Mouse (Mus musculus) right cerebral cortex, postnatal 14 days (tissue): ENCODE results near the gene Dpm1.
A peak's percentile ranks its signal among the peaks of the same experiment; 100 is the strongest.

Experiments
- DNase-seq: peaks from one replicate; pipeline ENCODE4 v3.0.0; 2022

Gene Dpm1

DNA sequence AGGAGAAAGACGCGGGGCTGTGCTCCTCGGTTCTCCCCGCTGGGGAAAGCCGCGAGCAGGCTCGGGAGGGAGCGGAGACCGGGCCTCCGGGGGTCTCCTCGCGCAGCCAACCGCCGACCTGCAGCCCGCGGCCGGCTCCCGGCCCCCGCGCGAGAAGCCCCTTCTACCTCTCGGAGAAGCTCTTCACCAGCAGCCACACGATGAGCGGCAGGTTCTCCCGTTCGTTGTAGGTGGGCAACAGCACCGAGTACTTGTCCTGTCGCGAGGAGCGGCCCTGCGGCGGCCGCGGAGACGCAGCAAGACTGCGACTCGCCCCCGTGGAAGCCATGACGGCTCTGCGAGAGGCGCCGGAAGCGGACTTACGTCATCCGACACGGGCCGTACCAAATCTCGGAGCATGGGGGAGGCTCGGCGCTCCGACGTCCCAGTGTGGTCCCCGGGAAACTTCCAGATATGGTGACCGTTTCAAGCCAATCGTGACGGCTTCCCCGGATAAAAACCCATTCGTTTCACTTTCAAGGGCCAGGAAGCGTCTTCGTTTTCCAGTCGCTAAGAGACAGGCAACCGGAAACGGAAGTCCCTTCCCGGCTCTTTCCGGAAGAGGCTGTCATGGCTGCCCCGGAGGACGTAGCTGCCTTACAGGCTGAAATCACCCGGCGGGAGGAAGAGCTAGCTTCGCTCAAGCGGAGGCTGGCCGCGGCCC is at the start of gene Dpm1, which contains the start of the genes Gm20716 and Mocs3:
Gene Dpm1, minus strand, starts transcription at position 566 of the 703 bp plus-strand sequence.
Gene Gm20716, minus strand, starts transcription at position 339 of the 703 bp plus-strand sequence.
Gene Mocs3, plus strand, starts transcription at position 597 of the 703 bp plus-strand sequence.
- peak; percentile 87 for DNase-seq

DNA sequence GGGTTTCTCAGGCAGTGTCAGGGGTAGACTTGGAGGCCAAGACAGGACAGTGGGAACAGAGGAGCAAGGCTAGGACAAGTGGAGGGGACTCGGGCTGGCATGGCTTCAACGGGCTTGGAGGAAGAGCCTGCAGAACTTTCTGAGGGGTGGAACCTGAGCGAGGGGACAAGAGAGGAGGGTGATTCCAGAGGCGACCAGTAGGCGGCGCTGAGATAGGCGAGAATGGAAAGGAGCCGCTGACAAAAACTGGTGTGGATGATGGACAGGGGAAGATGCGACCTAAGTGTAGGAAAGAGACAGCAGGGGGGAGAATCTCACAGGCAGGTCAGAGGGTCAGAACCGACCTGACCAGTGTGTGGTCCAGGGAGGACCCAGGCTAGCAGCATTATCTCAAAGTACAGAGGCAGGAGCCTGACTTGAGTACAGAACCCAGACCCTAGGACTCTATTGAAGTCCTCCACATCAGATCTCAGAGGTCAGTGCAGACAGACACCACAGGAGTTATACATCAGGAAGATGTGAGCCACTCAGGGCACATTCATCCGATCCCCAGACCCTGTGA is 44.1 kb upstream of the Dpm1 start:
- peak; percentile 84 for DNase-seq

DNA sequence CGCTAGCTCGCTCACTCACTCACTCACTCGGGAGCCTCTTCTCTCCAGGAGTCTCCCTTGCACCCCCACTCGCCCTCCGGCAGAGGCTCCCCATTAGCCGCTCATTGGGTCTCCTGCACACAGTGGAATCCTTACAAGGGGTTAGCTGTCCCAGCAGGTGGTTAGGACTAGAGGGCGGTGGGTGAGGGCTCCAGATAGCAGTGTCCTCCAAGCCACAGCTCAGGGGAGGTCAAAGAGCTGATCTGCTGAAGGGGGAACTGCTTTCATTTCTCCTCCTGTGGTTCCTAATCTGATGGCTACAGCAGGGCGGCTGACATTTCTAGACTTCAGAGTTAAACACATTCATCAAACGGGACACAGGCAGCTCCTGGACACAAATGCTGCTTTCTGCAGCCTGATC is 43.0 kb upstream of the Dpm1 start:
- DNase-seq: no peak

DNA sequence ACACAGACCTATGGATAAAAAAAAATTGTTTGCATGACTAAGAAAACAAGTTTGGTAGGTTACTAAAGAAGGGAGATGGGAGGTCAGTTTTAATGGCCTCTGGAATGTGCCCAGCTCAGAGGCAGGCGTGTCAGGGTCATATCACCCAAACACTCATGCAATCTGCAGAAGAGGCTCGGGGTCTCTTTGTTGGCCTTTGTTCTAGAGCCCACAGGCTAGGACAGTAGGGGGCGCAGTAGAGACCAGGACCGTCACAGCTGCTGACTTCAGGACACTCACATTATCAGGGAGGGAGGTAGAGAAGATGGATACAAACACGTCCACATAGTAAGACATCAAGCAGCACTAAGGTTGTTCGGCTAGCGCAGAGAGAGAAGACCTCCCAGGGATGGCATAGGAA is 37.6 kb upstream of the Dpm1 start:
- DNase-seq: no peak

DNA sequence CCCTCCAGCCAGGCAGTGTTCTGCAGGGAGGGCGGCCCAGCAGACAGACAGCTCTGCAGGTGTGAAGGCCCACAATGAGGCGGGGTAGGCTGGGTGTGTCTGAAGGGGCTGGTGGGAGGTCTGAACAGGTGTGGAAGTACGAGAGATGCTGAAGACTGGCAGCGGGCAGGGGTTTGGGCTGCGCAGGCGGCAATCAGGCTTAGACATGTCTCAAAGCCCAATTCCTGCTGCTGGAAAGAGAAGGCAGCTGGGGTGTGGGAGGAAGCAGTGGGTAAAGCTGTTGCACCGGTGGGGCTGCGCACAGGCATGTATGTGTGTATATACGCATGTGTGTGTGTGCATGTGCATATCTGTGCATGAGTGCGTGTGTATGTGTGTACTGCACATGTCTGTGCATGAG is 30.5 kb upstream of the Dpm1 start:
- peak; percentile 64 for DNase-seq

DNA sequence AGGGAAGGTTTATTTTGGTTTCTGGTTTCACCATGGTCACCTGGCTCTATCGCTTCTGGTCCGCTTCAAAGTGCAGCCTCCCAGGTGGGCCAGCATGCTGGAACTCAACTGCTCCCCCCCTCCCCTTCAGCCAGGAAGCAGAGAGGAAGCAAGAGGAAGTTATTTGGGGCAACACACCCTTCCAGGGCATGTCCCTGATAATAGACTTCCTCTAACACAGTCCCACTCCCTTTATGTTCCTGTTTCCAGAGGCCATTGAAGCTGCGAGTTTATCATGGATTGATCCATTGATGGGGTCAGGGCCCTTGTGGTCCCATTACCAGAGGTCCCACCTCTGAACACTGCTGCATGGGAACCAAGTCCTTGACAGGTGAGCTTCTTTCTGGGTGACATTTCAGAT is 29.7 kb upstream of the Dpm1 start:
- no peak for DNase-seq

DNA sequence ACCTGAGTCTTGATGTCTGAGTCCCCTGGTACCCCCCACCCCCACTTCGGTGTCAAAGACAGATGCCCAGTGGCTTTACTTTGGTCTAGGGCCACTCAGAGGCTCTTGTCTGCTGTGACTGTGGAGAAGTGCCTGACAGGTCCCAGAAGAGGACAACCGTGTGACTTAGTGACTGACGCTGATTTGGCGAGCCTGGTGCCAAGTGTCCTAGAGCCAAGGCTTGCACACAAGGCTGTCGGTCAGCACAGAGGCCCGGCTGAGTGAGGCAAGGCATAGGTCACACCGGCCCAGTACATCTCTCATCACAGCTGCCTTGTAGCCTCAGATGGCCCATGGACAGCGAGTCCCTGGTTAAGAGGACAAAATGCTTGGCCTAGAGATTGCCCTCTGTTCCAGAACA is 28.7 kb upstream of the Dpm1 start:
- DNase-seq: no peak

DNA sequence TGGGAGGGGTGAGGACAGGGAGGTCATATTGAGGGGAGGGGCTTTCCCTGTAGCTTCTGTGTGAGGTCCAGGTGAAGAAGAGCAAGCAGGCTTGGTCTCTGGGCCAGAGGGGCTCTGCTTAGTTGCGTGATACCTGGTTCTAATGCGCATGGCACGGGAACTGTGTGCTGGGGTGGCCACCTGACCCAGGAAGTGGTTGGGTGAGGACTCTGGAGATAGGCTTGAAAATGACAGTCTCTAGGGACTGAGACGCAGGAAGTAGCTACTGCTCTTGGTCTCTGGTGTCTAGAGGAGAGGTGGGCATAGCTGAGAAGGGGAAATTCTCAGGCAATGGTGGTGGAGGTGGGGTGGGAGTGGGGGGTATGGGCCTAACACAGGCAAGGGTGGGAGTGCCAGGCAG is 26.8 kb upstream of the Dpm1 start:
- DNase-seq: no peak

DNA sequence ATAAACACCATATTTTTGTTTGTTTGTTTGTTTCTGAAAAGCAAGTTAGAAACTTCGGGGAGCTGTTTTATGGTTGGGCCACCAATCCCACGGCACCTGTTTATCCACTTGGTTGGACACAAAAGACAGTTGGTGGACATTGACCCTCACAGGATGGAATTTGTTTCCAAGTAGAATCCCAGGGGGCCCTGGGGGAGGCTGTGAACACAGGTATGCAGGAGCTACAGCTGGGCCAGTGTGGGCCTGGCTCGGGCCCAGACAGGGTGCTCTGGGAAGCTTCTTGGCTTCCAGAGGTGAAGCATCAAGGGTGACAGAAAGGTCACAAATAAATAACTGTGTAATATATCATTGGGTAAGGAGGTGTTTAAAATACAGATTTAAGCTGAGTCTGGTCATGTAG is 26.1 kb upstream of the Dpm1 start:
- no peak for DNase-seq

DNA sequence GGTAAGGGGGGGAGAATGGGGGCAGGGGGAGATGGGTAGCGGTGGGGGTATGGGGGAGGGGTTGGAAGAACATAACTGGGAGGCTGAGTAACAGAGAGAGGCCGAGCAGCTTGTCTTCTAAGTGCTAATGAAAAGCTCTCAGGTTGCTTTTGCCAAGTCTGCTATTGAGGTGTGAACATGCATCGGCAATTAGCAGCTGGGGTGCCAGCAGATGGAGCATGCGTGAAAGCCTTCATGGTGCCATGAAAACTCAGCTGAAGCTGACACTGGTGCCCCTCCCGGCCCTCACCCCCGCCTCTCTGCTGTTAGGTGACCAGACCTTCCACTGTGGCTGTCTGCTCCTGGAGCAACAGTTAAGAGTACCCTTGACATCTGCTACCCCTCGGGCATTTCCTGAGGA is 23.4 kb upstream of the Dpm1 start:
- DNase-seq: peak; percentile 35

DNA sequence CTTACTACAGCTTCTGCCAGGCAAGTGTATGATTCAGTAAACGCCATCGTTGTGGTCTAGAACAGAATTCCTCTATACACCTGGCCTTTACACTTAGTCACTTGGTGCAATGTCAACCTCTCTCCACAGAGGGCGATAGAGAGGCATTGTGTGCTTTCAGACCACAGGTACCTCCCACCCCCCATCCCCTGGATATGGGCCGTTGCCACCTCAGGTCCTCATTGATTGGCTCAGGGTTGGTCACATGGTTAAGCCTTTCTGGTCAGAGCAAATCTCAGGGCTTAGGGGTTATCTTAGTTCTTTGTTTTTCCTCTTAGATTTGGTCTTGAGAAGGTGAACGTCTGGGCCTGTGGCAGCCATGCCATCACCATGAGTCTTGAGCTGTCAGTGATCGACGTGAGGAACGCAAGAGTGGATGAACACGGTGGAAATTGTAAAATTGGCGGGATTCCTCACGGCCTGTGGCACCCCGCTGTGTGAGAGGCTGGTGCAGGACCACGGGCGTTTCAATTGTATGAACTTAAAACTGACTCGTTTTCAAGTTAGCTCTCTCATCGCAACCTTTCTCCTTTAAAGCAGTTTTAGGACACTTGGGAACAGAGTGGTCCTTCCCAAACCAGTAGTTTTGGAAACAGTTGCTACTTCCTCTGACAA is 22.4 kb upstream of the Dpm1 start:
- DNase-seq: peak; percentile 40

DNA sequence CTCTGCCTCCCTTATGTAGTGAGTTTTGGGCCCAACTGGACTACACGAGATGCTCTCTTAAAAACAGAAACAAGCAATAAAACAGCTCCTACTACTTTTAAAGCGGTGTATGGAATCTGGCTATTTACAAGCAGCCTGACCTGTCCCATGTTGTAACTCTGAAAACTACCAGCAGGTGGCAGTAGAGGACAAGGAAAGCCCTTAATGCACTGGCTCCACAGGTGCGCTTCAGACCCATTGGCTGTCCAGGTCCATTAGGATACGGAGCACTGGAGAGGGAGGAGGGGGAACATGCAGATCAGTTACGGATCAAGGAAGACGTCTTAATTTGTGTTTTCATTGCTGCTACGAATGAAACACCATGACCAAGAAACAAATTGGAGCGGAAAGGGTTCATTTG is 19.9 kb upstream of the Dpm1 start:
- peak; percentile 88 for DNase-seq

DNA sequence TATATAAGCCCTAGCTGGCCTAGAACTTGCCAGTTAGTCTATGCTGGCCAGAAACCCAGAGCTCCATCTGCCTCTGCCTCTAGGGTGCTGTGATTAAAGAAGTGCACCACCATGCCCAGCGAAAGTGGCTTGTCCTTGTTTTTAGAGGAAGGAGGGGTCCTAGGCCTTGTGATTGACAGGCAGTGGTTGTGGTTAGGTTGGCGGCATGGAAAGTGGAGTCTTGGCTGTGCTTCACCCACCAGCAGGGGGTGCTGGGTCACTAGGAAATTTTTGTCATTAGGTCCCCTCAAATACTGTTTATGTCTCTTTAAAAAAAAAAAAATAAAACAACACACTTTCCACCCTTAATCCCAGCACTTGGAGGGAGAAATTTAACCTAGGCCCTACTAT is 18.5 kb upstream of the Dpm1 start:
- peak; percentile 32 for DNase-seq

DNA sequence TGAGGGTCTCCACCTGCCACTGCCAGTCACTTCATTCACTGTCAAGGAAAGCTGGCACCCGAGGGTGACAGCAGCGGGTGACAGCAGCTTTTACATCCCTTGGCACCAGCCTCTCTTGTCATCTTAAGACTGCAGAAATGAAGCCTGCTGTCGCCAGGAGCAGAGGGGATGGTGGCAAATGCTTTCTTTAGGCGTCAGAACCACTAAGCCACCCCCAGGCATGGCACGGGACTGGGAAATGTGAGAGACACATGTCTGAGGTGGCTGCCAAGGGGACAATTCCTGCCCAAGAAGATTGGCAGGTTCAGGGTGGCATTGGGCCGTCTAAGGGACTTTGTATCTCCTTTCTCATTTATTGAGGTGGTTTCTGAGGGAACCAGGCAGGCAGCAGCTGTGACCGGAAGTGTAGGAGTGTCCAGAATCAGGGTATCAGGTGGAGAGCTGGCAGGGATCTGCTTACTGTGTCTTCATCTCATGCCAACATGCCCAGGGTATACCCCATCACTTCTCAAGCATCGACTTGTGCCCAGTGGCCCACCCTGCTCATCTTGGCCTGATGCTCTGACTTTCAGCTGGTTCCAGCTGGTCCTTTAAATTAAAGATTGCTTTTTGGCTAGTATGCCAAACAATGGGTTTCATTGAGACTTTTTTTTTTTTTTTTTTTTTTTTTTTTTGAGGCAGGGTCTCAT is 17.9 kb upstream of the Dpm1 start:
- DNase-seq: no peak

DNA sequence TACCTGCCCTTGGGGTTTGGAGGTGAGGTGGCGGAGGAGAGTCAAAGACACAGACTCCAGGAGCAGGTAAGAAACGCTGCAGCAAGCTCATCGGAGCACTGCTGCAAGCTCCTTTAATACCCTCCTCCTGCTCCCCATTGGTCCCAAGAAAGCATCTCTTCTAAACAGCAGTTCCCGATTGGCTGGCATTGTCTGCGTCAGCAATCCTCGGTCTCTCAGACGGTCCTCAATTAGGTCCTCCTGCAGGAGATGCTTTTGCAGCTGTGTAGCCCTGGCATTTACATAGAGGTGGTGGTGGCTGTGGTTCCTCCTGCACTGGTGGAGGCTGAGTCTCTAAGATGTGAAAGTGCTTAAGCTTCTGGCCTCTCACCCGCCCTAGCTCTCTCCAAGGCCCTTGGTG is 15.2 kb upstream of the Dpm1 start:
- DNase-seq: no peak

DNA sequence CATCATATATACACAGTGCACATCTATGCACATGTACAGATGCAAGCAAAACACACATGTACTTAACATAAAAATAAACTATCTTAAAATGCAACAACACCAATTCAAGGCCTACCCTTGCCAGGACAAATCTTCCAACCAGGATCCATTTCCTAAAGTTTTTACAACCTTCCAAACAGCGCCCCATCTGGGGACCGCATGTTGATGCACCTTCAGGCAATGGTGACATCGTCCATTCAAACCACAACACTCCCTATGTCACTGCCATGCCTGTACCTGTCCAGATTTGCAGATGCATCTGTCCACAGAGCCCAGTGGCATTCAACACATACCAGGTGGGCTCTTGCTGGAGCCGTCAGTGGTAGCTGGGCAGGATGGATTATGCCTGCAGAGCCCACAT is 12.9 kb upstream of the Dpm1 start:
- no peak for DNase-seq

DNA sequence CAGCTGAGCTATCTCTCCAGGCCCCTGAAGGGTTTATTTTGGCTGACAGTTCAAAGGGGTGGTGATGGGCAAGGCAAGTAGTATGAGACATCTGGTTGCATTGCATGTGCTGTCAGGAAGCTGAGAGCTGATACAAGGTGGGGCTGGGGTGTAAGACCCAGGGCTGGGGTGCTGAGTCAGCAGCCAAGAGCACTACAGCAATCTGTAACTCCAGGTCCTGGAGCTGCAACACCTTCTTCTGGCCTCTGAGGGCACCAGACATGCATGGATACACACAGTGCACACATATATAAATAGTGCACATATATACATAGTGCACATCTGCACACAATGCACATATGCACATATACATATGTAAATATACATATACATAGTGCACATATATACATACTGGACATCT is 12.4 kb upstream of the Dpm1 start:
- no peak for DNase-seq

DNA sequence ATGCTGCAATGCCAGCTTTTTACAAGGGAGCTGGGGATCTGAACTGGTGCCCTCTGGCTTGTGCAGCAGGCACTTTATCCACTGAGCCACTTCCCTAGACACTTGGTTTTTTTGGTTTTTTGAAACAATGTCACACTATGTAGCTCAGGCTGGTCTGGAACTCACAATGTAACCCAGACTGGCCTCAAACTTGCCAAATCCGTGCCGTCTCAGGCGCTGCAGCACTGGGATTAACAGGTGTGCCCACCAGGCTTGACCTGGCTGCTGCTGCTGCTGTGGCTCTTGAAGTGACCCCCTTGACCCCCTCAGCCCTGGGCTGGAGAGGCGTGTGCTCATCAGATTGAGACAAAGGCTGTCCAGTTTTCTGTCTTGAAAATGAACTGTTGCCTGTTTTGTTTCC is 7.9 kb upstream of the Dpm1 start:
- DNase-seq: no peak

DNA sequence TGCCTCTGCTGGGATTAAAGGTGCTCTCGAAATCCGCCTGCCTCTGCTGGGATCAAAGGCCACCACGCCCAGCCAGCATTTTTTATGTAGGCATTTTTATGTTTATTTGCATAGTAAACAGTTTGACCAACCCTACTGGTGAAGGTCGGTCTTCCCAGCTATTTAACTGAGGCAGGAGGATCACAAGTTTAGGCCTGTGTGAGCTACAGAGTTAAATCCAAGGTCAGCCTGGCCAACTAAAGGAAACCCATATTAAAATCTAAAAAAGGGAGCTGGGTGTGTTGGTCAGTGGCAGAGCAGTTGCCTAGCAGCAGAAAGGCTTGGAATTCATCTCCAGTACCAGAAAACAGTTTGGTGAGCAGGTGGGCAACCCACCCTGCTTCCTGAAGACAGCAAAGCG is 2.9 kb upstream of the Dpm1 start:
- DNase-seq: no peak

DNA sequence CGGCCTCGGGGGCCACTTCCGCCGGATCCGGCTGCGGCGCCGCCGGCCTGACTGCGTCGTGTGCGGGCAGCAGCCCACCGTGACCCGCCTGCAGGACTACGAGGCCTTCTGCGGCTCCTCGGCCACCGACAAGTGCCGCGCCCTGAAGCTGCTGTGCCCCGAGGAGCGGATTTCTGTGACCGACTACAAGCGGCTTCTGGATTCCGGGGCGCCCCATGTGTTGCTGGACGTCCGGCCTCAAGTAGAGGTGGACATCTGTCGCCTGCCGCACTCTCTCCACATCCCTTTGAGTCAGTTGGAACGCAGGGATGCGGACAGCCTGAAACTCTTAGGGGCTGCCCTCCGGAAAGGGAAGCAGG is 1.1 kb upstream of the Dpm1 start:
- no peak for DNase-seq

DNA sequence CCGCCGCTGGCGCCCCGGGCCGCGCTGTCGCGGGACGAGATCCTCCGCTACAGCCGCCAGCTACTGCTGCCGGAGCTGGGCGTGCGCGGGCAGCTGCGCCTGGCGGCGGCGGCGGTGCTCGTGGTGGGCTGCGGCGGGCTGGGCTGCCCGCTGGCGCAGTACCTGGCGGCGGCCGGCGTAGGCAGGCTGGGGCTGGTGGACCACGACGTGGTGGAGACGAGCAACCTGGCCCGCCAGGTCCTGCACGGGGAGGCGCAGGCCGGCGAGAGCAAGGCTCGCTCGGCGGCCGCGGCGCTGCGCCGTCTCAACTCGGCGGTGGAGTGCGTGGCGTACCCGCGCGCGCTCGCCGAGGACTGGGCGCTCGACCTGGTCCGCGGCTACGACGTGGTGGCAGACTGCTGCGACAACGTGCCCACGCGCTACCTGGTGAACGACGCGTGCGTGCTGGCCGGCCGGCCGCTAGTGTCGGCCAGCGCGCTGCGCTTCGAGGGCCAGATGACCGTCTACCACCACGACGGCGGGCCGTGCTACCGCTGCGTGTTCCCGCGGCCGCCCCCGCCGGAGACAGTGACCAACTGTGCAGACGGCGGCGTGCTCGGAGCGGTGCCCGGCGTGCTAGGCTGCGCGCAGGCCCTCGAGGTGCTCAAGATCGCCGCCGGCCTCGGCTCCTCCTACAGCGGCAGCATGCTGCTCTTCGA is 531 bp upstream of the Dpm1 start:
- peak; percentile 54 for DNase-seq

DNA sequence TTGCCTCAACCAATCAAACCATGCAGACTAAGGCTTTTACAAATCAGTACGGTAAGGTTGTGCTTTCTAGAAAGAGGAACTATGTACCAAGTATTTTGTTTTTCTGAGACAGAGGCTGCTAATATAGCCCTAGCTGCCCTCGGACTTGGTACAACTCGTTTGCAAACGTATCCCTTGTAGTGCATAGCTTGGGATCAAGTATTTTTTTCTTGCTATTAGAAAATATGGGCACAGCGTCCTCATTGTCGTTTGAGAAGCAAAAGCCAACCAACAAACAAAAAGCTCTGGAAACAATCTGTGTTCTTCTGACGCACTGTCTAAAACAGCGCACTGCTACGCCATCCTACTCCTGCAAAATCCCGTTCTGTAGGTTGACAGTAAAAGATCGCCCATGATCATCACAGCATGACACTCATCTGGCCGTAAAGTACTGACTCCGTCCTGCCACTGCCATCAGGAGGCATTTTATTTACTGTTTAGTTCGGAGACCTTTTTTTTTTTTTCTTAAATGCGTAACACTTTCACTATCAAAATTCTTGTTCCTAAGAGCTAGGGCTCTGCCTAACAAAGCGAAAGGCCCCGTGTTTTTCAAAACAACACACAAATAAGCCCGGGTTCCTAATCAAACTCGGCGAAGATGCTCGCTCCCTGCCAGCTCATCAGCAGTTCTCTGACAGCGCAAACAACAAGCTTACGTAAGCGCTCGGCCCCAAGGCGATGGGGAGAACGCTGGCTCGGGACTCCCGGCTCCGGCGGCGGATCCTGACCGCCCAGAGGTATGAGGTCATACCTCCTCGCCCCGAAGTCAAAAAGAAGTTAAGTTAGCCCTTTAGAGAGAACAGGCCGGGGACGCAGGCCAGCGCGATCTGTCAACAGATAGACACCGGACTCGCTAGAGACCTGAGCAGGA is 1.0 kb downstream of the Dpm1 start:
- DNase-seq: peak; percentile 32
